Mouse (Mus musculus): Measurements from ENCODE around the gene Anp32b. TPM values are rescaled to one million over a fixed set of nuclear protein-coding genes. Genes with fewer than 3 reads are reported as not detected.
A peak's percentile ranks its signal among the peaks of the same experiment; 100 is the strongest.

Gene Anp32b
- total RNA-seq, 2 experiments from 2014 or later, result 47.2 to 52.9 TPM

DNA sequence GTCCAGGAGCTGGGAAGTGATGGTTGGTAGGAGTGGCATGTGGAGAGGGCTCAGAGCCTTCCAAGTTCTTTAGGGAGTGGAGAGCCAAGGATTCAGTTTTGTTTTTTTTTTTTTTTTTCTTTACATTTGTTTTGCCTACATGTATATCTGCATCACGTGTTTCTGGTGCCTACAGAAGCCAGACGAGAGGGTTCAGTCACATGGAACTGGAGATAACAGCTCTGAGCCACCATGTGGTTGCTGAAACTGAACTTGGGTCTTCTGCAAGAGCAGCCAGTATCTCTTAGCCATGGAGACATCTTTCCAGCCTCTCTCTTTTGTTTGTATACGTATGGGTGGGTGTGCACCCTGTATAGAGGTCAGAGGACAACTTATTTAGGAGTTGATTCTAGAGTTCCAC lies 53.2 kb downstream of the Anp32b start:
- no peak for DNase-seq (ENCODE audit: low spot score in 2 of 2)

DNA sequence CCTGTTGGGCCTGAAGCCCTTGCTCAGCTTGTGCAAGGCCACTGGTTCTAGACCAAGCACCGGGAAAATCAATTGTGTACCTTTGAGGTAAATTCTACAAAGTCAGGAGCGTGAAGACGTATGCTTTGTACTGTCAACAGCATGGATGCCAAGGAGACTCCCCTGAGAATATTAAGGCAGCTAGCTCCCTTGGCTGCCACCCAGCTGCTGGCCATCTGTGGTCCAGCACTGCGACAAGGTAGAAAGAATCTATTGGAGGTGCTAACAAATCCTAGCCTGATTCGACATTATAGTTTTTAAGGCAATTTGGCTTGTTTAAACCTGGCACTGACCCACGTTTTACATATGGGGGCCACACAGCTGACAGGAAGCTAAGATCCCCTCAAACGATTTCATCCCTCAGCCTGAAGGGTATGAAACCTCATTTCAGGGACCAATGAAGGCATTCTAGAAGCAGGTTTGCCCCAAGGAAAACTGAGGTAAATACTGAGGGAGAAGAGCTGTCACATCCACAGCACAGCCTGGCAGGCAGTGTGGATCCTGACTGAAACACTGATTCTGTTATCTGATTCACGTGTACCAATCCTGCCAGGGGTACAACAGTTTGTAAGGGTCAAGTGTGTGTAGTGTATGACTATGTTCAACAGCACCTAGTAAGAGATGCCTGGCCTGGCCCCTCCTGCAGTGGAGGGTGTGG lies 54.8 kb downstream of the Anp32b start:
- DNase-seq (ENCODE audit: low spot score in 2 of 2), result no peak

DNA sequence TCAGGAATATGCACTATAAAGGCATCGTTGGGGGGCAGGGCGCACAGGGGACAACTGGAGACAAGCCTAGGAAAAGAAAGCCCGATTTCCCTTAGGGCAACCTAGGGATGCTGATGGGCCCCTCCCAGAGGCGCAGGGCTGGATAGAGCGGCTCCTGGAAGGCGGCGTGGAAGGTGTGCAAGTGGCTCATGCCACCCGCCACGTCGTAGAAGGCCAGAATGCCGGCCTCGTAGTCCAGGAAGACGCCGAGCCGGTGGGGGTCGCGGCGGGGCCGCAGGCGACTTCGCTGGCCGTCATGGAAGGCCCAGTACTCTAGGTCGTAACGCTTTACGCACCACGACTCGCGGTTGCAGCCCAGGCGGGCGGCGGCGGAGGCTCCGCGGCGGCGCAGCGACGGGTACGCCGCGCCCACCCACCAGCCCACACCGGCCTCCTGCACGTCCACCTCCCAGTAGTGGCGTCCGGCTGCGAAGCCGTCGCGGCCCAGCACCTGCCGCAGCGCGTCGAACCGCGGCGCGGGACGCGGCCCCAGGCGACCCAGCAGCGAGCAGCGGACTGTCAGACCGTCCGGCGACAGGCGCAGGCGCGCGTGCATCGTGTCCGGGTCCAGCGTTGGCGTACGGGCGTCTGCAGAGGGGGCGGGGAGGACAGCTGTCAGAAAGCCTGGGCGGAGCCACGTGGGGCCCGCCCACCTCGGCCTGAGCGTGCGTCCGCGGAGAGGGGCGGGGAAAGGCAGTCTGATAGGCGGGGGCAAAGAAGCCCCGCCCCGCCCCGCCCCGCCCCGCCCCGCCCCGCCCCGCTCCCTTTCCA lies 56.3 kb downstream of the Anp32b start:
- peak; percentile 94 to 96 for DNase-seq (ENCODE audit: low spot score in 2 of 2)

DNA sequence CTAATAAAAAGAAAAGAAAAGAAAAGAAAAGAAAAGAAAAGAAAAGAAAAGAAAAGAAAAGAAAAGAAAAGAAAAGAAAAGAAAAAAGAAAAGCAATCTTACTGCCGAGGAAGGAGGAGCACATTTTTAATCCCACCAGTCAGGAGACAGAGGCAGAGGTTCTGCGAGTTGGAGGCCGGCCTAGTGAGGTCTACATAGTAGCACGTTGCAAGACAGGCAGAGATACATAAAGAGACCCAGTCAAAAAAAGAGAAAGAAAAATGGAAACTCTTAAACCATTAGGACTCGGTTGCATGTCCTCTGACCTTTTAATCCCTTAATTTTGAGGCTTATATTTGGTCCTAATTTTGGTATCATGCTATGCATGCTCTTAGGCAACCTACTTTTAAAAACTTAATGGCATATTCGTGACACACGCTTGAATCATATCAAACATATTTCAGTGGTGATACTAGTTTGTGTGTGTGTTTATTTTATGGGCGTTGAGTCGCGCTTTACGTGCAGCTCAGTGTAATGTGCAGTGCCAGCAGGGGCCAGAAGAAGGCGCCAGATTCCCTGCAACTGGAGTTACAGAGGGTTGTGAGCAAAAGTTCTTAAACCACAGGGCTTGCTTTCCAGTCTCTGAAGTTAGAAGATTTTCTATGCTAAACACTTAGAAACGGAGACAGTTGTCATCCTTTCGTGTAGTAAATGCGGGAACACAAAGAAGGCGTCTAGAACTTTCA lies 57.2 kb downstream of the Anp32b start:
- peak; percentile 63 to 74 for DNase-seq (ENCODE audit: low spot score in 2 of 2)

DNA sequence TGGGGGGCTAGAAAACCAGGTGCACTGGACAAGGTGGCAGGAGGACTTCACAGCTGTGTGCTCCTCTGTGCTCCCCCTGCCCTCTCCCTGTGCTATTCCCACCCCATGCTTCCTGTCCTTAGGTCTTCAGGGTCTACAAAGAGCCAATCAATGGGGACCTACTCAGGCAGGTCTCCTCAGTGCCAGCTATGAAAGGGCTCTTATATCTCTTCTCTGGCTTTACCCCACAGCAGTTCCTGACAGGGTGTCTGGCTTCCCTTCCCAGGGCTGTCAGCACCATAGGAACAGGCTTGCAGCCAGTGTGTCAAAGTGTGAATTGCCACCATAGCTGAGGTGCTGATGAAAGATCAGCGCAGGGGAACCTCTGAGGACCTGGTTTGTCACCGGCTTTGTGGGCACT lies 69.8 kb downstream of the Anp32b start:
- DNase-seq (ENCODE audit: low spot score in 2 of 2), result no peak

DNA sequence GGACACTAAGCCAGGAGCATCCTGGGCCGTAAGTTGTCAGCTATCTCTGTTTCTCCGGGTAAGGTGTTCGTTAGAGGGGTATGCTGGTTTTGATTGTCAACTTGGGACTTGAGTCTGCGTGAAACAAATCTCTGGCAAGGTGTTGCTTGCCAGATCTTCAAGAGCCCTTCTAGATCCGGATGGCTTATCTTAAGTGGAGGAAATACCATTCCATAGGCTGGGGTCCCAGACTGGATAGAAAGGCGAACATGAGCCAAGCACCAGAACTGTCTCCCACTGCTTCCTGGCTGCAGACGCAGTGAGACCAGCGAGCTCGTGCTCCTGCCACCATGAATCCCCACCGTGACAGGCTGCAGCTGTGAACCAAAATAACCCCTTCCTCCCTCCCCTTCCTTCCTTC lies 70.8 kb downstream of the Anp32b start:
- DNase-seq (ENCODE audit: low spot score in 2 of 2), result no peak

Other genes with a start within 250 kb of the Anp32b start
- gene Foxe1, start 107.3 kb upstream of the Anp32b start, total RNA-seq (2021), result not detected
- gene Trmo, start 61.5 kb upstream of the Anp32b start, total RNA-seq (2021), result 1 to 10 TPM; 3.3 to 4.2 TPM
- gene Hemgn, start 37.4 kb upstream of the Anp32b start, total RNA-seq (2021), result not detected
- 10 to 100 TPM; 24.0 to 24.6 TPM for gene Nans, start 38.3 kb downstream of the Anp32b start, total RNA-seq (2021)
- 1 to 10 TPM in 1 of 2 experiments, under 1 TPM in 1; 0.69 to 1.5 TPM for gene Trim14, start 85.2 kb downstream of the Anp32b start, total RNA-seq (2021)
- gene Coro2a, start 151.3 kb downstream of the Anp32b start, total RNA-seq (2021), result 10 to 100 TPM; 27.9 to 30.5 TPM
- 1 to 10 TPM; 2.8 to 4.1 TPM for gene Tbc1d2, start 199.3 kb downstream of the Anp32b start, total RNA-seq (2021)